Comparison of ENCODE assay signal across 8 mouse cellular contexts in the genomic region with DNA sequence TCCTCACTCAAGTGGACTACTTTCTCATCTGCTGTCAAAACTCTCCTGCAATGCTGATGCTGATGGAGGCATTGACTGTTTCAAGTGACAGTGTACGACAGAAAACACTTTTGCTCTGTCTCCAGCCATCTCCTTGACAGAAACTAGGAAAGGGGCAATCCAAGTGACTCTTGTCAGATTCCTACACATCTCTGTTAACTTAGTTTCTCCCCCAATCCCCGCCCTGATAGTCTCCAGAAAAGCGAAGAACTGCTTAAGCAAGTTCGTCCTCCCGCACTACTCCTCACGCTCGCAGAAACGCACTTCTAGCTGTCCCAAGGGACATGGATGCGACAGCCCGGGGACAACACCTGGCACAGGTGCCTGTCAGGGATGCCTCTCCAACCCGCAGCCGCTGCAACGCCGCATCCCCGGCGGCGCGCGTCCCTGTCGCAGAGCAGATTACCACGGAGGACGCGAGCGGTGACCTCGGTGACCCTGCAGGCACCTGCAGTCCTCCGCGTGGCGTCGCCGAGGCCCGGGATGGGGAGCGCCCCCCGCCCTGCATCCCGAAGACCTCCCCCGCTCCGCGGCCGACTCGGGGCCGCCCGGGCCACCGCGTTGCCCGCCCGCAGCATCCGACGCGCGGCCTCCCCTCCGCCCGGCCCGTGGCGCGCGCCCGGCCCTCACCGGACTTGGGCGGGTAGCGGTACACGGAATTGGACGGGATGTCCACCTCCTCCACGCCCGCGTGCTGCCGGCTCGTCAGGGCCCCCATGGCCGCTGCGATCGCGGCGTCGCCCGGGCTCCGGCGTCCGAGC. TPM values are rescaled to one million over a fixed set of nuclear protein-coding genes. Genes with fewer than 3 reads are reported as not detected.
DNase-seq lines count a peak whose midpoint lies in the region; ATAC-seq and TF ChIP-seq lines count a peak whose summit lies in the region.

No protein-coding gene starts in this region.

- peak overlapping the region; percentile 99 for H3K4me2 ChIP-seq in liver, postnatal 0 days (ENCODE audit: low read depth, low read length)

- TF ChIP-seq CTCF in liver, postnatal 0 days (IDR thresholded peaks at IDR 0.05; ENCODE audit: low read depth), result no peak

- H3K36me3 ChIP-seq in liver, postnatal 0 days (replicated peaks; ENCODE audit: insufficient read depth, low read length), result no peaks in the 10 kb centered on the region

- WGBS in liver, postnatal 0 days (ENCODE audit: insufficient replicate concordance), result 4% methylated on average over 59 of the region's 76 CpGs

- H3K4me1 ChIP-seq in liver, postnatal 0 days (ENCODE audit: insufficient read depth), result peaks cover 16% of the 10 kb centered on the region

- TF ChIP-seq EP300 in liver, postnatal 0 days (IDR thresholded peaks at IDR 0.05; ENCODE audit: low read depth), result no peak

- H3K4me3 ChIP-seq in liver, postnatal 0 days (ENCODE audit: low read depth, low read length), result peak overlapping the region; percentile 66

- ATAC-seq in common myeloid progenitor, adult 5-6 weeks (replicated peaks; ENCODE audit: low read depth, poor library complexity, severe bottlenecking), result 0 out of 2 replicates have a peak, but pooled peaks have one; percentile 23
- ATAC-seq in liver, postnatal 0 days, result peak; percentile 70

- H3K27ac ChIP-seq in liver, postnatal 0 days (ENCODE audit: low read depth), result no peak overlapping the region

- peak; percentile 41 for DNase-seq in gastrocnemius, postnatal 10 days
- DNase-seq in gastrocnemius, adult 8-10 months (ENCODE audit: low spot score in 2 of 2), result no peak
- DNase-seq in CD4-positive, CD25-positive, alpha-beta regulatory T cell, adult 2 months (ENCODE audit: low read depth, low spot score), result peak; percentile 67
- peak; percentile 24 for DNase-seq in heart, postnatal 4 days
- peak; percentile 36 for DNase-seq in liver, postnatal 0 days
- peak; percentile 38 for DNase-seq in right cerebral cortex, postnatal 25 days
- no peak for DNase-seq in layer of hippocampus, adult 8-10 months (ENCODE audit: low spot score in 2 of 2)

- no peaks in the 10 kb centered on the region for H3K9me3 ChIP-seq in liver, postnatal 0 days (ENCODE audit: low read length)

- H3K9ac ChIP-seq in liver, postnatal 0 days (replicated peaks), result peak overlapping the region; percentile 70

- H3K27me3 ChIP-seq in liver, postnatal 0 days (ENCODE audit: insufficient read depth, low read length), result peaks cover 17% of the 10 kb centered on the region

RNA-seq across cellular contexts. Expression of a gene that starts 0.6 kb away (rescaled TPM):
- total RNA-seq in gastrocnemius, postnatal 10 days (2021), result 10 to 100 TPM; 43.1 to 43.3 TPM
- total RNA-seq in gastrocnemius, adult 8-10 months (2022), result 10 to 100 TPM; 23.0 to 29.5 (median 24.2) TPM
- 7.0 and 9.2 TPM in 2 replicates for total RNA-seq in common myeloid progenitor, adult 5-6 weeks (2017)
- 10 to 100 TPM; 11.9 to 12.4 TPM for total RNA-seq in heart, postnatal 4 days (2021)
- 1.5 and 2.2 TPM in 2 replicates for polyA plus RNA-seq in liver, postnatal 0 days (2015; fragmentation: Nextera tagmentation; extraction: Ambion mirVana)
- 100 to 1,000 TPM; 220 to 248 (median 241) TPM for total RNA-seq in layer of hippocampus, adult 8-10 months (2022)

RNA-seq across cellular contexts. Expression of a gene that starts 21.7 kb away (rescaled TPM):
- 10 to 100 TPM; 48.1 to 54.4 TPM for total RNA-seq in gastrocnemius, postnatal 10 days (2021)
- 10 to 100 TPM; 35.1 to 63.5 (median 47.7) TPM for total RNA-seq in gastrocnemius, adult 8-10 months (2022)
- 60.7 and 82.5 TPM in 2 replicates for total RNA-seq in common myeloid progenitor, adult 5-6 weeks (2017)
- 10 to 100 TPM; 52.8 to 55.5 TPM for total RNA-seq in heart, postnatal 4 days (2021)
- 29.2 and 29.8 TPM in 2 replicates for polyA plus RNA-seq in liver, postnatal 0 days (2015; fragmentation: Nextera tagmentation; extraction: Ambion mirVana)
- total RNA-seq in layer of hippocampus, adult 8-10 months (2022), result 10 to 100 TPM; 28.6 to 30.4 (median 29.5) TPM

RNA-seq across cellular contexts. Expression of a gene that starts 53.8 kb away (rescaled TPM):
- total RNA-seq in gastrocnemius, postnatal 10 days (2021), result not detected
- total RNA-seq in gastrocnemius, adult 8-10 months (2022), result not detected
- not detected in 2 replicates for total RNA-seq in common myeloid progenitor, adult 5-6 weeks (2017)
- total RNA-seq in heart, postnatal 4 days (2021), result under 1 TPM in 1 of 2 experiments, not detected in 1; 0.05 TPM
- polyA plus RNA-seq in liver, postnatal 0 days (2015; fragmentation: Nextera tagmentation; extraction: Ambion mirVana), result 0.06 TPM in 1 of 2 replicates, not detected in the other
- under 1 TPM in 1 of 4 experiments, not detected in 3; 0.14 TPM for total RNA-seq in layer of hippocampus, adult 8-10 months (2022)

Comparison
In these comparisons a context has a peak if more than half of its experiments do, and no peak if none do; other contexts are left out.
1. DNase-seq: peak in gastrocnemius, postnatal 10 days (single experiment), CD4-positive, CD25-positive, alpha-beta regulatory T cell, adult 2 months (single experiment), heart, postnatal 4 days (single experiment), liver, postnatal 0 days (single experiment) and right cerebral cortex, postnatal 25 days (single experiment); none in gastrocnemius, adult 8-10 months (0 of 2) and layer of hippocampus, adult 8-10 months (0 of 2).
2. RNA of a gene that starts 0.6 kb away (total RNA-seq): 220 to 248 TPM in layer of hippocampus, adult 8-10 months; 43.1 to 43.3 TPM in gastrocnemius, postnatal 10 days, 23.0 to 29.5 TPM in gastrocnemius, adult 8-10 months, 11.9 to 12.4 TPM in heart, postnatal 4 days and 7.0 to 9.2 TPM in common myeloid progenitor, adult 5-6 weeks; every median in the first group is over 4 times any median in the second.